Mouse (Mus musculus): ENCODE results near the gene Sh3pxd2b.

GRCm38 (mm10) chr11:32393095-32393494 is 45.5 kb downstream of the Sh3pxd2b start:
- TF ChIP-seq CTCF (IDR thresholded peaks at IDR 0.05; ENCODE audit: insufficient read depth, low read depth, low read length) (no peak), POLR2A (IDR thresholded peaks at IDR 0.05; ENCODE audit: insufficient read depth, low read depth, low read length) (no peak)
